Mouse (Mus musculus): ENCODE results near the gene Rubcn.
"Not testable (repeated sequence)": the region's sequence is repeated elsewhere in the genome, so short reads cannot be mapped to it uniquely, and the experiment has no call there.

Gene Rubcn

DNA sequence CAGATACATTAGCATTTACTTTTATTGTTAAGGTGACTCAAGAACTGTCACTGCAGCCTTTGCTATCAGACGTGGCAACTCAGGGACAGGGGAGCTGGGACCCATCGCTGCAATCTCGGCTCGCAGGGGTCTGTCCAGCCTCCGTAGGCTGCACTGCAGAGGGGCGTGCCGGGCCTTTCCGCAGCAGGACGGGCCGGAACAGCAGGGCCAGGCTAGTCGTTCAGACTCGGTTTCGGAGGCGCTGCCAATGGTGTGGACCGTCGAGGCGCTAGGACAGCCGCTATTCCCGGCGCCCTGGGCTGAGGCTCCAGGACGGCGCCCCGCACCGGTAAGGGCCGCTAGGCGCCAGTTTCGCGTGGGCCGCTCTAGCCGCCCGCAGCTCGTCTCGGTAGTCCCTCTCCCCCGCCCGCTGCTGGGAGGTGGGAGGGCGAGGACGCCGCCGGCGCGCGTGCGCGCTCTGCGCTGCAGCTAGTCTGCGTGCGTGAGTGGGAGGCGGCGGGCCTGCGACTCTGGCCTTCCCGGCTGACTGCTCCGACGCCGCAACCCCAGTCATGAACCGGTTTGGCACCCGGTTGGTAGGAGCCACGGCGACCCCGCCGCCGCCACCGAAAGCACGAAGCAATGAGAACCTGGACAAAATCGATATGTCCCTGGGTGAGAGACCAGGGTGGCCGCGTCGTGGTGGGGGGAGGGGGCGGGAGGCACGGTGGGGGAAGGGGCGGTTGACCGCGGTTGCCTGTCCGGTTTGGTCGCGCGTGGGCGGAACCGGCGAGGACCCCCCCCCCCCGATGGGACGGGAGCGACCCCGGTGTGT is at the start of gene Rubcn, which contains the start of gene Fyttd1:
TSS of gene Rubcn (minus strand) at position 424 of the 814 bp plus-strand sequence.
TSS of gene Fyttd1 (plus strand) at position 158 of the 814 bp plus-strand sequence.
- DNase-seq = peak; percentile 96 to 97

DNA sequence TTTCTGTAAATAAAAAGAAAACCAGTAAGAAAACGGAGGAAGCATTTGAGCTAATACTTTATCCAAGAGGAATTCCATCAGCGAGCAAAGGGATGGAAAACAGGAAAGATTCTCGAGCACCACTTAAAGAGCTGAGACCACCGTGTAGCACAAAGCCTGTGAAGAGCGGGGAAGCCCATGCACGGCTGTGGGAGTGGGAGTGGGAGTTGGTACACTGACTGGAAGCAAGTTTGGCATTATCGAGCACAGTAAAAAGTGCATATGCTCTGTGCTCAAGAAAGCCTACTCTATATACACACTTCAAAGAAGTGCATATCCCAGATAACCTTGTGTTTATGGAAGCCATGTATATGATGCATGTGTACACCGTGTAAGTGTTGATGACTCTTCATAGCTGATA is 49.5 kb upstream of the Rubcn start:
- no peak for DNase-seq

GRCm38 (mm10) chr16:32926629-32927028 is 49.1 kb upstream of the Rubcn start:
- DNase-seq = not testable (repeated sequence)

DNA sequence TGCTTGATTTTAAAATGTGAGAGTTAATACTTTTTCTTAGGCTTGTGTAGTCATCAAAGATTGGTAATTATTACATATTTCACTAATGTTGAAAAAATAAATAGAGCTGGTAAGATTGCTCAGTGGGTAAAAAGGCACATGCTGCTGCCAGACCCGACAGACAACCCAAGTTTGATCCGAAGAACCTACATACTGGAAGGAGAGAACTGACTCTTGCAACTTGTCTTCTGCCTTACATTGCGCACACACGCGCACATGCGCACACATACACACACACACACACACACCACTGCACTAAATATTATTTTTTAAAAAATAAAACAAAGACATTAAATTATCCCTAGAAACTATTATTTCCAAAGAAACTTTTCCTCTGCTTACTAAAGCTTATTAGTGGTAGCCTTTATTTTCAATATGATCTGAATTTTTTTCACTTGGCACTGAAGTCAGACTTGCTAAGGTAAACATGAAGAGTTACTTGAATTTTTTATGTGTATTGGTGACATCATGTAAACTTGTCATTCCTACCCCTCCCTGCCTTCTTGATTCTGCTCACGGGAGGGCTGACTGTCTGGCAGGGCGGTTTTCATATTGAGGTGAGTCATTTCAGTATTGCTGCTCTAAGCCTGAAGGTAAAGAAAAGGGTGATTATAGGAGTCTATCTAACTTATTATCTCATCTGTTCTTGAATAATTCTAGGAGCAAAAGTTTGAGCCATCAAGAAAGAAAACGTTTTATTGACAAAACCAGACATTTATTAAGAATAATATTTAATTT is 37.9 kb upstream of the Rubcn start:
- DNase-seq = no peak

- peak; percentile 94 to 98 for DNase-seq
These were observed 36.6 kb upstream of the Rubcn start, which contains the start of gene Lrch3 for GRCm38 (mm10) chr16:32913937-32914881. Gene Lrch3 (plus strand): TSS chr16:32914100.

GRCm38 (mm10) chr16:32913212-32913611 is 35.6 kb upstream of the Rubcn start:
- DNase-seq = no peak

DNA sequence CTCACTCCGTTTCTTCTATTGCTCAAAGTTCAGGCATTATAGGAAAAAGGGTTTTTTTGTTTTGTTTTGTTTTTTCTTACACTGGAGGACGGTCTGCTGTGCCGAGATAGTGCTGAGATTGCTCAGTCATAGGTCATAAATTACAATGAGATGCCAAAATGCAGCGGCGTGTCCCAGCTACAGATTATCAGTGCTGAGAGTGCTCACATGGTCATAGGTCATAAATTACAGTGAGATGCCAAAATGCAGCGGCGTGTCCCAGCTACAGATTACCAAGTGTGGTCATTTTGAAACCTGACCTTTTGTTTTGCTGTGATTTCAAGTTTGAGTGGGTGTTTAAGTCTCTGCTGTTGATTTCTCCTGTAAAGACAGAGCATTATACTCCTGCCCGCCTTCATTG is 29.2 kb upstream of the Rubcn start:
- DNase-seq = peak; percentile 28 to 41

GRCm38 (mm10) chr16:32906186-32906585 is 28.6 kb upstream of the Rubcn start:
- DNase-seq = no peak

DNA sequence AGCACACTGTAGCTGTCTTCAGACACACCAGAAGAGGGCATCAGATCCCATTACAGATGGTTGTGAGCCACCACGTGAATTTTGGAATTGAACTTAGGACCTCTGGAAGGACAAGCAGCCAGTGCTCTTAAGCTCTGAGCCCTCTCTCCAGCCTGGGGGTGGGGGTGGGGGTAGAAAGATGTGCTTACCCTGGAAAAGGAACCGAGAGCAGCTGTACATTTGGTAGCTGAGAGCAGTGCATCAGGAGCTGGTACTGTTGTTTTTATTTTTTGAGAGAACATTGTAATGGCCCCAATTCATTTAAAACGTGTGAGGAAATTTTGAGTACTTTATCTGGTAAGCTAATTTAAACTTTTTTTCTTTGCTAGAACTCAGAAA is 24.5 kb upstream of the Rubcn start:
- DNase-seq = no peak

- DNase-seq = no peak
These were observed 23.9 kb upstream of the Rubcn start for GRCm38 (mm10) chr16:32901360-32902050.

DNA sequence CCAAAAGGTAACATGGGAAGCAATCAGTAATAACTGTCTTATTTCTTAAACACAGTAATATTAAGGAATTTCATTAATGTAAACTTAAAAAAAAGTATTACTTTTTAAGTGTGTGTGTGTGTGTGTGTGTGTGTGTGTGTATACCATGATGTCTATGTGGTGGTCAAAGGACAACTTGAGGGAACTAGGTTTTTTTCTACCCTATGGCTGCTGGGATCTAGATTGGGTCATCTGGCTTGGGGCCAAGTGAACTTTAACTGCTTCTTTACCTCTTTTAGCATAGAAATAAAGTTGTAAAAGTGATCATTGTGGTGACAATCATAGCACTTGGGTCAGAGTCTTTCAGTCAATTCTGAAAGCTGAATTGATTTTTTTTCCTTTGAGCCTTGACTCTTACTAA is 18.6 kb upstream of the Rubcn start:
- no peak for DNase-seq

DNA sequence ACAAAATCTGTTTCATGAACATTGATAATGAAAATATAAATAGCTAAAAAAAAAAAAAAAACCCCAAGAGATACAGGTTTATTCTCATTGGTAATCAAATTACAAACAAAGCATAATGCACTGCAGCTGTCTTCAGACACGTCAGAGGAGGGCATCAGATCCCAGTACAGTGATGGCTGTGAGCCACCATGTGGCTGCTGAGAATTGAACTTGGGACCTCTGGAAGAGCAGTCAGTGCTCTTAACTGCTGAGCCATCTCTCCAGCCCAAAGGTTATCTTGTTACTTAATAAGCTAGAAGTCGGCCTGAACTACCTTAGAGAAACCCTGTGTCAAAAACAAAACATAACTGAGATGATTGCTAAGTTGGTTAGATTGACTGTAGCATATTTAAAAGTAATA is 12.3 kb upstream of the Rubcn start:
- peak in 1 of 2 experiments; percentile 63 for DNase-seq

DNA sequence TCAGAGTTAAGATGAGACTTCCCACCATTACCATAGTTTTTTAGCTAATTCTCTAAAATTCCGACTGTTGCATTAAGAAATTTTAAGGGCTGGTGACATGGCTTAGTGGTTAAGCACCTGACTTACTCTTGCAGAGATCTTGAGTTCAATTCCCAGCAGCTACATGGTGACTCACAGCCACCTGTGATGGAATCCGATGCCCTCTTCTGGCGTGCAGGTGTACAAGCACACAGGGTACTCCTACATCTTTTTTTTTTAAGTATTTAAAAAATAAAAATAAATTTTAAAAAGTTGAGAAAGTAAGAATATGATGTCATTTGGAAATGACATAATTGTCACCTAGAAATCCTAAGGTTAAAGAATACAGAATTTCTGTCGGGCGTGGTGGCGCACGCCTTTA is 10.4 kb upstream of the Rubcn start:
- DNase-seq = peak in 1 of 2 experiments; percentile 37

DNA sequence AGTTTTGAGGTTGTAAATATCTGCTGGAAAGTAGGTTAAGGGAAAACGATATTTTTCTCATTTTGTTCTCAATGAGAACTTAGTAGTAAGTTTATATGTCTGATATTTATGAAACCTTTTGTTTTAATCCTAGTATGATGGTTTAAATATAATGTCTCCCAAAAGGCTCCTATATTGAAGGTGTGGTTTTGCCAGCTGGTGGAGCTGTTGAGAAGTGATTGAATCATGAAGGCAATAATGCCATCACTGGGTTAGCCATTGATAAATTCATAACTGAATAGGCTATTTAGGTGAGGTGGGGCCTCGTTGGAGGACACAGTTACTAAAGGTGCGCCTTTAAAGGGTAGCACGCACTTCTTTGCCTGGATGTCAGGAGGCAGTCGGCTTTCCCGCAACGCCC is 4.0 kb upstream of the Rubcn start:
- DNase-seq = no peak

GRCm38 (mm10) chr16:32878972-32879926 is 1.7 kb upstream of the Rubcn start:
- DNase-seq = no peak

DNA sequence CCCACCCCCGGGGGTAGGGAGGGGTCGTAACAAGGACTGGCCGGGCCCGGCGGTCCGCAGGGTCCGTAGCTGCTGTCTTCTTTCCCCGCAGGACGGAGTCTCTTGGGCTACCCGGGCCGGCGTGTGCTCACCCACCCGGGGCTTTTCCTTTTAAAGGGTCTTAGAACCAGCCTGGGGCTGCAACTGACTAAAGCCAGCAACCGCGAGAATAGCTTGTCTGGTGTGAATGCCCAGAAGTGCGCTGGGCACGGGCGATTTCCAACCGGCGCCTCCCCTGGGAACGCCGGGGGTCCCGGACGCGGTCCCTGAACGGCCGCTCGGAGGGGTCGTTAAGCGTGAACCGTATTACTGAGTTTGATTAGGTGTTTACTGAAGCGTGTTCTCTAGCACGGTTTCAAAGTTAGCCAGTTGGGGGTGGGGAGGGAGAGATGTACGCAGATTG is 612 bp upstream of the Rubcn start:
- peak; percentile 17 to 32 for DNase-seq

DNA sequence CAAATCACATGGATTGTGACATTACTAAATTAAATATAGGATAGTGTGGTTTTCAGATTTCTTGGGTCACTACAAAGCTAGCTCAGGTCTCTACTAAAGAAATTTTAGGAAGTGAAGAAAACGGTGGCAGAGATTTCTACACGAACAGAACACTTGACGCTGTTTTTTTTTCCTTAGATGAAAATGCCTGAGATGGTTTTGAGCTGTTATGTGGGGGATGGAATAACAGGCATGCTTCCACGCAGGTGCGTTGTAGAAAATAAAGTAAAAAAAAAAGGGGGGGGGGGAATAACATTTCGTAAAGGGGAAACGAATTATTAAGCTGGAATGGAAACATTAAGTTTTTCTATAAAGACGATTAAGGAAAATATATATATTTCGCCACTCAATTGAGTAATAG is 735 bp downstream of the Rubcn start:
- DNase-seq = no peak

- DNase-seq = peak; percentile 54 to 55
These were observed 1.7 kb downstream of the Rubcn start for GRCm38 (mm10) chr16:32875847-32876246.

DNA sequence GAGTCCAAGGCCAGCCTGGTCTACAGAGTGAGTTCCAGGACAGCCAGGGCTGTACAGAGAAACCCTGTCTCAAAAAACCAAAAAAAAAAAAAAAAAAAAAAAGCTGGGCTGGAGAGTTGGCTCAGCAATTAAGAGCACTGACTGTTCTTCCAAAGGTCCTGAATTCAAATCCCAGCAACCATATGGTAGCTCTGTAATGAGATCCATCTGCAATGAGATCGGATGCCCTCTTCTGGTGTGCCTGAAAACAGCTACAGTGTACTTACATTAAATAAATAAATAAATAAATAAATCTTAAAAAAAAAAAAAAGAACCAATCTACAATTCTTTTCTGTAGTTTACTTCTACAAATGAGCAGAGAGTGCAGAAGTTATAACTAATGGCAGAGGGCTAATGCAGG is 2.3 kb downstream of the Rubcn start:
- not testable (repeated sequence) for DNase-seq

DNA sequence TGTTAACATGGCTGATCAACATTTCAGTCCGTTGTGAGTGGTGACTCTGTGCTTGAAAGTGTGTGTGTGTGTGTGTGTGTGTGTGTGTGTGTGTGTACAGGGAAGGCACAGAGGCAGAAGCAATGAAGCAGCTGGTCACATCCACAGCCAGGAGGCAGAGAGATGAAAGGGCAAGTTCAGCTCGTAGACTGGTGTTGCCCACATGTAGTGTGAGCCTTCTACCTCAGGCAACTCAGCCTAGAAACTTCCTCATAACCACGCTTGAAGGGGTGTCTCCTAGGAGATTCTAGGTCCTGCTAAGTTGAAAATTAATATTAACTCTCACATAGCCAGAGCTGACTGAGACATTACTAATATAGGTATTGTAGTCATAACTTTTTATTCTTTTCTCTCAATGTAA is 4.2 kb downstream of the Rubcn start:
- DNase-seq = peak; percentile 30 to 47

DNA sequence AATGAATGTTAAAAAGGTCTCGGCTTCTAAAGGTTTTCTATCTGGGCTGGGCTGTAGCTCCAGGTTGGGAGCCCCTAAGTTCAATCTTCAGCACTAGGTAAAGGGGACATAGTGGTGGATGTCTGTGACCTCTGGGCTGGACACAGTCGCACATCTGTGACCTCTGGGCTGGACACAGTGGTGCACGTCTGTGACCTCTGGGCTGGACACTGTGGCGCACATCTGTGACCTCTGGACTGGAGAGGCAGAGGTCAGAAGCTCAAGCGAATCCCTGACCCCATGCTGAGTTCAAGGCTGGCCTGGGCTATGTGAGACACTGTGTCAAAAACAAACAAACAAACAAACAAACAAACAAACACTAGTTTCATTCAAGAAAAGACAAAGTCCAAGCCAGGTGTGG is 7.3 kb downstream of the Rubcn start:
- DNase-seq = peak in 1 of 2 experiments; percentile 20

All from kidney, postnatal 36 days (tissue).